Mouse (Mus musculus): ENCODE measurements around the gene Gm973.

The Gm973 gene

GRCm38 (mm10) chr1:59684819-59685755 is 169.0 kb downstream of the Gm973 start, which contains the start of gene Nop58:
Nop58 (plus strand) TSS chr1:59684971.
- DNase-seq (ENCODE audit: inconsistent ontology term) = peak; percentile 93

All from Muller cell, postnatal 12 days (primary cell).